Mouse (Mus musculus) embryo, embryonic 9.5 days (tissue): ENCODE results near the gene Limch1.
A peak's percentile ranks its signal among the peaks of the same experiment; 100 is the strongest.

Experiments
- DNase-seq: peaks from one replicate; pipeline ENCODE4 v3.0.0-alpha.2; 2017; ENCODE audit errors: extremely low spot score

The Limch1 gene

GRCm38 (mm10) chr5:66745390-66745995, at the start of gene Limch1:
TSS of gene Limch1 (plus strand) at chr5:66745827.
- DNase-seq, result peak; percentile 76

- peak; percentile 77 for DNase-seq
Measured at GRCm38 (mm10) chr5:66697119-66697518, 48.5 kb upstream of the Limch1 start.

- peak; percentile 42 for DNase-seq
Measured at GRCm38 (mm10) chr5:66699911-66700310, 45.7 kb upstream of the Limch1 start.

GRCm38 (mm10) chr5:66701951-66702350, 43.7 kb upstream of the Limch1 start:
- no peak for DNase-seq

- DNase-seq, result peak; percentile 30
Measured at GRCm38 (mm10) chr5:66703317-66704004, 42.2 kb upstream of the Limch1 start.

- no peak for DNase-seq
Measured at GRCm38 (mm10) chr5:66707859-66708258, 37.8 kb upstream of the Limch1 start.

- DNase-seq, result no peak
Measured at GRCm38 (mm10) chr5:66710445-66711019, 35.1 kb upstream of the Limch1 start.

GRCm38 (mm10) chr5:66712801-66713200, 32.8 kb upstream of the Limch1 start:
- DNase-seq, result no peak

- no peak for DNase-seq
Measured at GRCm38 (mm10) chr5:66715498-66715931, 30.1 kb upstream of the Limch1 start.

- no peak for DNase-seq
Measured at GRCm38 (mm10) chr5:66717931-66718330, 27.7 kb upstream of the Limch1 start.

GRCm38 (mm10) chr5:66718413-66718812, 27.2 kb upstream of the Limch1 start:
- DNase-seq, result no peak

- no peak for DNase-seq
Measured at GRCm38 (mm10) chr5:66718880-66719279, 26.7 kb upstream of the Limch1 start.

GRCm38 (mm10) chr5:66720921-66721320, 24.7 kb upstream of the Limch1 start:
- no peak for DNase-seq

- DNase-seq, result no peak
Measured at GRCm38 (mm10) chr5:66722586-66722985, 23.0 kb upstream of the Limch1 start.

- no peak for DNase-seq
Measured at GRCm38 (mm10) chr5:66723037-66723436, 22.6 kb upstream of the Limch1 start.

- DNase-seq, result no peak
Measured at GRCm38 (mm10) chr5:66723626-66724025, 22.0 kb upstream of the Limch1 start.

GRCm38 (mm10) chr5:66729306-66729705, 16.3 kb upstream of the Limch1 start:
- DNase-seq, result no peak

GRCm38 (mm10) chr5:66730621-66731301, 14.9 kb upstream of the Limch1 start:
- peak; percentile 57 for DNase-seq

GRCm38 (mm10) chr5:66731302-66731697, 14.3 kb upstream of the Limch1 start:
- DNase-seq, result no peak

GRCm38 (mm10) chr5:66733556-66733955, 12.1 kb upstream of the Limch1 start:
- no peak for DNase-seq

- no peak for DNase-seq
Measured at GRCm38 (mm10) chr5:66739376-66739775, 6.3 kb upstream of the Limch1 start.

- no peak for DNase-seq
Measured at GRCm38 (mm10) chr5:66745996-66746681, 512 bp downstream of the Limch1 start.
